Mouse (Mus musculus) left cerebral cortex, postnatal 10 days (tissue): Measurements from ENCODE around the gene Adgrb3. TPM values are rescaled to one million over a fixed set of nuclear protein-coding genes. Genes with fewer than 3 reads are reported as not detected.
"Not testable (repeated sequence)": the region's sequence is repeated elsewhere in the genome, so short reads cannot be mapped to it uniquely, and the experiment has no call there.

Experiments used
- DNase-seq, 2 experiments: peaks; one replicate each; pipeline ENCODE4 v3.0.0; 2021 to 2022; ENCODE audit warnings: low spot score in 2 of 2, mixed read lengths in 1 of 2; ENCODE audit errors: extremely low spot score in 1 of 2
- intact Hi-C: fragments of 180-260 bp; cut with DNase I; formaldehyde crosslinking; loops from one replicate; pipeline ENCODE4 v1.15.1; 2025
- total RNA-seq, 2 experiments: library from RNA; stranded (reverse); gene quantifications; 2 replicates each; pipeline ENCODE4 v1.2.3; 2021

Gene Adgrb3
- total RNA-seq, 2 experiments from 2014 or later, result 150 to 156 TPM

DNA sequence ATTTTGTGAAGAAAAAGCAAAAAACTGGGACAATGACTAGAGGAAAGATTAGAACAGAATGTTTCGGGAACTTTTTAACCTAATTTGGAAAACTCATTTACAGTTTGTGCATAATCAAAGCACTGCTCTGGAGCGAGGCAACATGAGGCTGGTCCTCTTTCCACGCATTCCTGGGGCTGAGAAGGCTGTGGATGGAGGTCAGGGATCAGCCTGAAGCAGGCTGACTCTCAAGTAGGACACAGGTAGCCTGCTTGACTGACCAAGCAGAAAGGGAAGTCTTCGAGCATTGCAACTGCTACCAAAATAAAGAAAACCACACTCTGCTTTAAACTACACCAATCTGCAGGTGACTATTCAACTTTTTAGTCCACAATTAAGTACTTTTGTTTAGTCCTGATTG is 251.7 kb downstream of the Adgrb3 start:
- intact Hi-C loops, result no loop called here
- DNase-seq, result no peak

- DNase-seq, result no peak
- intact Hi-C loops, result no loop called here
Measured at GRCm38 (mm10) chr1:25576598-25576997, 252.9 kb downstream of the Adgrb3 start.

DNA sequence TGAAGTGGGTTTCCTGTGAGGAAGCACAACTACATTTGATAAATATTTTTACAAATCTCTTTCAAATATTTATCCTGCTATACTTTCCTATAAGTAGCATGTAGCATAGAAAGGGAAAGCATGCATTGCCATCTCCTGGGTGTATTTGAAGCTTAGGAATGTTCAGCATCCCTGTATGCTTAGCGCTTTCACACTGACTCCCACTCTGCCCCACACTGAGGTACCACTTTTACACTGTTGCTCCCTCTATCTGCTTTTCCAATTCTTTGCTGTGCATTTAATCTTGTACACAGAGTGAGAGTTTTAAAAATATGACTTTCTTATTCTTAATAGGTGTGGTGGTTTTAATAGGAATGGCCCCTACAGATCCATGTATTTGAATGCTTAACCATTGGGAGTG is 261.4 kb downstream of the Adgrb3 start:
- no peak for DNase-seq
- intact Hi-C loops, result no loop called here

- no peak for DNase-seq
- intact Hi-C loops, result no loop called here
Measured at GRCm38 (mm10) chr1:25546072-25546471, 283.4 kb downstream of the Adgrb3 start.

GRCm38 (mm10) chr1:25543915-25544314 is 285.6 kb downstream of the Adgrb3 start:
- intact Hi-C loops, result no loop called here
- DNase-seq, result no peak

- intact Hi-C loops, result no loop called here
- DNase-seq, result no peak
Measured at GRCm38 (mm10) chr1:25542891-25543290, 286.6 kb downstream of the Adgrb3 start.

GRCm38 (mm10) chr1:25526976-25527375 is 302.5 kb downstream of the Adgrb3 start:
- intact Hi-C loops, result no loop called here
- no peak for DNase-seq

- intact Hi-C loops, result loop anchor here (5.0 kb wide), 1 partner anchor 317 kb away; the partner anchor contains the start of gene Adgrb3
- DNase-seq, result no peak
Measured at GRCm38 (mm10) chr1:25510321-25511055, 319.0 kb downstream of the Adgrb3 start.

DNA sequence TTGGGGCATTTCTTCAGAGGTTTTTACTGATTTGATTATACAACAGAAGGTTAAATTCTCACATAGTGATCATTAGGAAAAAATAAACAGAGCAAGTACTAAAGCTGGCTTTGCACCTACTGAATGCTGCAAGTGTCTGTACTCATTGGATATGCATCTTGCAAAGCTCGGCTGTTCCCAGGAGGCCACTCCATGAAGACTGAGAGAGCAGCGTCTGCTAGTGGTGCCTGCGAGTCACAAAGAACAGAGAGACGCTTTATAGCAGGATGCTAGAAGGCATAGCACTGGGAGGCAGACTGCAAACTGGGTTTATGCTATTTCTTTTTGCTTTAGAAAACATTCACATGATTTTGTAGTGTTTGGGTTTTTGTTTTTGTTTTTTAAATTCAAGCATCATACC is 325.2 kb downstream of the Adgrb3 start:
- DNase-seq, result peak; percentile 43 to 71
- intact Hi-C loops, result no loop called here

GRCm38 (mm10) chr1:25503524-25503923 is 326.0 kb downstream of the Adgrb3 start:
- intact Hi-C loops, result no loop called here
- DNase-seq, result no peak

DNA sequence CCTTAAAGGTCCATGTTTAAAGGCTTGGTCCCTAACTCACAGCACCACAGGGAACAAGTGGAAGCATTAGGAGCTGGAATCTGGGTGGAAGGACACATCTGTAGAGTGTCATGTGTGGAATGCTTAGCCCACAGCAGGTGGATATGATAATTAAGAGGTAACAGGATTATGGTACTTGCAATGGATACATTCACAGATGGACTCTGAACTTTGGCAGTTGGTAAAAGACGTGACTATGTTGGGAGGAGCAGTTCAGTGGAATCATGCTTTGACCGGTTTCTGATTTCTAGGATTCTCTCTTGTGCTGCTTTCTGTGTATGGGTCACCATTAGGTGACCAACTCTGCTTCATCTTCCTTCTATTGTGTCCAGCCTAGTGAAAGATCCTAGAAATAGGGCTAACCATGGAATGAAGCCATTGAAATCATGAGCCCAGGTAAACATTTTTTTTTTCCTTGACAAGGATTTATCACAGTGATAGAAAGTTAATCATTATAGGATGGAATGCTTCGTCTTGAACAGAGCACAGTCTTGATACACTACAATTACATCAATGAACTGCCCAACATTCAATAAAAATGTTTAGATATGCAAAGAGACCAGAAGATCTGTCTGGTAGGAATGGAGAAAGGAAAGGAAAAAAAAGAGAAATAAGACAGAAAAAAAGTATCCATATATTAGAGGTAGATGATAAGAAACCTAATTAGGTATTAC is 334.1 kb downstream of the Adgrb3 start:
- DNase-seq, result no peak
- intact Hi-C loops, result no loop called here

- DNase-seq, result no peak
- intact Hi-C loops, result no loop called here
Measured at GRCm38 (mm10) chr1:25491503-25491902, 338.0 kb downstream of the Adgrb3 start.

DNA sequence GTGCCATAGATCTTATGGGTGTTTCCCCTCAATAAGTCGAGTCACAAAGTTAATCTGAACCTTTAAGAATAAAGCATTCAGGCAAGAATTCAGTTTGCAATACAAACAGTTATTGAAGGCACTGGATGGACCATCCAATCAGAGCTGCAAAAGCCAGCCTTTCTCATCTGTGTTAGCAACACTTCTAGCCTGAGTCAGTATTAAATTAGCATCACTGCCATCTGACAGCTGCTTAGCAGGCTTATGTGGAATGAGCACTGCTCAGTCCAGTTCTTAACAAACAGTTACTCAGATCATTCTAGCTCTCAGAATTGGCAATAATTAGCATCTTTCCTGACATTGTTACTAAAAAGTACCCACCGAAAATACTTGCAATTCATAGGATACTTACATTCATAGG is 339.3 kb downstream of the Adgrb3 start:
- DNase-seq, result no peak
- intact Hi-C loops, result no loop called here

DNA sequence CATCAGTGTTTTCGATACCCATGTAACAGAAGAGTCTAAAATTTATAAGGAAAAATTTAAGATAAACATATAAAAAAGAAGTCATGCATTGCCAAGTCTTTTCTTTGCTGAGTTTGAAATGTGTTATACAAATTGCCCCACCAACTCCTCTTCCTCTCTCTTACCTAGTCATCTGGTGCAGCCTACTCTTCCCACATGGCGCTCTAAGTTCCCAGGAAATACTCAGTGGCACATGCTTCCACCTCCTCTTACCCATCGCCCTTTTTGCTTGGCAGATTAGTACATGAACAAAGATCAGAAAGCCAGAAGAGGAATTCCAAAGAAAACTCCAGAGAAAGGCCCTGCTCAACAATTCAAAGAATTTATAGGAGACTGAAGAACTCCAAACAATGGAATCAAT is 353.8 kb downstream of the Adgrb3 start:
- intact Hi-C loops, result no loop called here
- DNase-seq, result no peak

- intact Hi-C loops, result no loop called here
- DNase-seq, result peak; percentile 35 to 49
Measured at GRCm38 (mm10) chr1:25474469-25474868, 355.0 kb downstream of the Adgrb3 start.

DNA sequence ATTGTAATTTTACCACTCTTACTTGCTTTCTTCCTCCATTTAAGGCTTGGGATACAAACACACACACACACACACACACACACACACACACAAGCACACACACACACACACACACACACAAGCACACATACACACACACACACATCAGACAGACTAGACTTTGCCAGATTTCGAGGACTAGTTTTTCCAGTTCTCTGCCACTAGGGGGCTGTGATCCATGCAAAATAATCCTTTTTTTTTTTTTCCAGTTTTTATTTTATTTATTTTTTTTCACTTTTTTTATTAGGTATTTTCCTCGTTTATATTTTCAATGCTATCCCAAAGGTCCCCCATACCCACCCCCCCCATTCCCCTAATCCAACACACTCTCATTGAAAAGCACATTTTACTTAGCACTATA is 357.9 kb downstream of the Adgrb3 start:
- intact Hi-C loops, result not testable (repeated sequence)

DNA sequence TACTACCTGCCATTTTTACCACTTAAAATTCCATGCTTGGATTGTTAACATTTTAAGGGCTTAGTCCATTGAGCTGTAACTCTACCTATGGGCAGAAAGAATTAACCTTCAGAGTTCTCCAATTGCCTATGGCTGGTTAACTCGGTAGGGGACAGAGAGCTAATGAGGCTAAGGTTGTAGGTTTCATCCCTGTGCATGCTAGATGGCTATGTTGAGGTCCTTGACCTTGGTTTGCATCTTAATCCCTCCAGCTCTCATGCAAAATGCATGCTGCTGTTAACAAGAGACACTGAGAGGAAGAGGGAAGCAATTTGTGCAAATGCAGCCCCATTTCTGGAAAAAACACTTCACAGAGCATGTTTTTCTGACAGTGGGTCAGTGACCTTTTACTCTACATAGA is 366.9 kb downstream of the Adgrb3 start:
- intact Hi-C loops, result no loop called here
- DNase-seq, result no peak

More for the DNA sequence above, 357.9 kb downstream of the Adgrb3 start:
- not testable (repeated sequence) for DNase-seq

DNA sequence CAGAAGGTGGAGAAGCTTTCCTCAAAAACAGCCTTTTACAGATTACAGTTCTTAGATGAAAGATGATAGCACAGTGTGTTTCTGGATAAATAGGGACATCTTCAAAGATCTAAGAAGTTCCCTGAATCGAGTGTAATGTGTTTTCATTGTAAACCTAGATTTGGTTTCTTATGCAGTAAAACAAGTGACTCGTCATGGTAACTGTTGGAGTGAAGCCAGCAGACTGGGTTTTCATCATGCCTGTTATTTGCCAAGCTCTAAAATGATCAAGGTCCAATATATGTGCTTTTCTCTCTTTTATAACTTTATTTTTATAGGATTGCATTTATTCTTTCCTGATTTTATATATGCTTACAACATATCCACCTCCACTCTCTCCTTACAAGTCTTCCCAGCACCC is 394.0 kb downstream of the Adgrb3 start:
- DNase-seq, result no peak
- intact Hi-C loops, result no loop called here

- no peak for DNase-seq
- intact Hi-C loops, result no loop called here
Measured at GRCm38 (mm10) chr1:25430219-25430862, 399.2 kb downstream of the Adgrb3 start.

- intact Hi-C loops, result no loop called here
- no peak for DNase-seq
Measured at GRCm38 (mm10) chr1:25420701-25421100, 408.8 kb downstream of the Adgrb3 start.
